Mouse (Mus musculus): ENCODE measurements around the gene Kif18b.
A peak's percentile ranks its signal among the peaks of the same experiment; 100 is the strongest.

- TF ChIP-seq CTCF (IDR thresholded peaks at IDR 0.05) (peak; percentile 58), EP300 (IDR thresholded peaks at IDR 0.05) (no peak)
Measured at GRCm38 (mm10) chr11:102925351-102925717, 410 bp upstream of the Kif18b start.

Measured in lung, postnatal 0 days (tissue).